Mouse (Mus musculus) hindbrain, embryonic 11.5 days (tissue): ENCODE results near the gene Prkd2. TPM values are rescaled to one million over a fixed set of nuclear protein-coding genes. Genes with fewer than 3 reads are reported as not detected.

ENCODE experiments used
- ATAC-seq: fragments of 200-750 bp; cut with Nextera tagmentation; 2 replicates; pipeline ENCODE4 v1.8.0; 2017; ENCODE audit warnings: mild to moderate bottlenecking, moderate TSS enrichment, moderate library complexity; ENCODE audit not compliant: low FRiP score
- DNase-seq: peaks from one replicate; pipeline ENCODE4 v3.0.0-alpha.2; 2015; ENCODE audit warnings: low spot score
- H3K27ac ChIP-seq: fragments of 300-500 bp; sonication (generic); 2 replicates; pipeline ENCODE4 v1.5.1; 2014; ENCODE audit warnings: mild to moderate bottlenecking, low read depth, low read length
- H3K27me3 ChIP-seq: fragments of 300-500 bp; sonication (generic); 2 replicates; pipeline ENCODE4 v1.6.1; 2014; ENCODE audit warnings: mild to moderate bottlenecking, low read length, moderate library complexity, mixed read lengths; ENCODE audit not compliant: control insufficient read depth, insufficient read depth
- H3K36me3 ChIP-seq: fragments of 300-500 bp; sonication (generic); 2 replicates; pipeline ENCODE4 v1.6.1; 2014; ENCODE audit warnings: mild to moderate bottlenecking, low read length, moderate library complexity, mixed read lengths; ENCODE audit not compliant: control insufficient read depth, insufficient read depth
- H3K4me1 ChIP-seq: fragments of 300-500 bp; sonication (generic); replicated peaks from 2 replicates; pipeline ENCODE4 v1.6.1; 2014; ENCODE audit warnings: low read length, mixed read lengths; ENCODE audit not compliant: control insufficient read depth, insufficient read depth
- H3K4me2 ChIP-seq: fragments of 300-500 bp; sonication (generic); replicated peaks from 2 replicates; pipeline ENCODE4 v1.6.1; 2014; ENCODE audit warnings: mild to moderate bottlenecking, low read depth, low read length
- H3K4me3 ChIP-seq: fragments of 300-500 bp; sonication (generic); 2 replicates; pipeline ENCODE4 v1.5.1; 2014; ENCODE audit warnings: low read depth, low read length
- H3K9ac ChIP-seq: fragments of 300-500 bp; sonication (generic); 2 replicates; pipeline ENCODE4 v1.6.1; 2014; ENCODE audit warnings: low read depth, low read length
- H3K9me3 ChIP-seq: fragments of 300-500 bp; sonication (generic); 2 replicates; pipeline ENCODE4 v1.6.1; 2016; ENCODE audit warnings: low read length; ENCODE audit not compliant: control insufficient read depth
- WGBS: fragments of 180-500 bp; shearing (Covaris S2); extraction: QIAGEN DNeasy Blood & Tissue Kit; methylation state at CpG from one replicate; pipeline ENCODE4 v1.1.7; 2014; 5-methylcytosine and 5-hydroxymethylcytosine counted together
- polyA plus RNA-seq: library from polyadenylated mRNA; unstranded; fragments of >200 nt; fragmentation: Nextera tagmentation; extraction: Ambion mirVana; gene quantifications from 2 replicates; pipeline ENCODE4 v1.2.1, GENCODE M21; 2014

The Prkd2 gene
- polyA plus RNA-seq, 1 experiment from 2014 or later = 8.8 TPM

DNA sequence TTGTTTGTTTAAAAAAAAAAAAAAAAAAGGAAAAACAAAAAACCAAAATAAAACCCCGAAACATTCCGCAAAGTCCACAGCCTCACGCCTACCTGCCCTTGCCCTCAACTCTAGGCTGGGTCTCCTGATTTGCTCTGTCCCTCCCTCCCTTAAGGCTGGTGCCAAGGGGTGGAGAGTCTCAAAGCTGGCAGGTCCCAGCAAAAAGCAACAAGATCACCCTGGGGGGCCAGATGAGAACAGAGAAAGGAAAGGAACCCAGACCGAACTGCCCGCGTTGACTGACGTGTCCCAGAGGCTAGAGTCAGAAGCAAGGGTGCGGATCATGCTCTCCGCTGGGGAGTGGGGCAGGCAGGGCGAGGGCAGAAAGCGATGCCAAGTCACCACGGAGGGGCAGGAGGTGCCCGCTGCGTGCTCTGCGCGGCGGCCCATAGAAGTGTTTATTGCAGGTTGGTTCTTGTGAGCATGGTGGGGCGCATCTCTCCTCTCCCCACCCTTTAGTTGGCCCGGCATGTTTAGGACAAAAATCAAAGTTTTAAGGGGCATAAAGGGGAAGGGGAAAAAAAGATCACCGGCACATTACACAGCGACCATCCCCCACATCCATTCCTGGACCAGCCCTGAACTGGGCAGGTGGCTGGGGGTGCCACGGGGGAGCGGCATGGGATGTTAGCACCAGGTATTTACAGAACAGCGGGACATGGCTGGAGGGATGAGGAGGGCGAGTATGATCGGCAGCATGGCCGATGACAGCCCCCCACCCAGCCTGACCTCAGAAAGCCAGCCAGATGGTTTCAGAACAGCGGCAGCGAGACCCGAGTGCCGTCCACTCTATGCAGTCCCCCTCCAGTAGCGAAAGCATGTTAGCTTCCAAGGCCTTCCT, 73.0 kb downstream of the Prkd2 start:
- no peak overlapping the region for H3K4me2 ChIP-seq
- no peak for ATAC-seq
- no peak for DNase-seq
- H3K27me3 ChIP-seq = no peaks in the 10 kb centered on the region
- no peak overlapping the region for H3K4me3 ChIP-seq
- H3K9me3 ChIP-seq = no peaks in the 10 kb centered on the region
- H3K9ac ChIP-seq = no peak overlapping the region
- WGBS = 88% methylated on average over 32 of the region's 32 CpGs
- H3K27ac ChIP-seq = no peak overlapping the region
- peaks cover 13% of the 10 kb centered on the region for H3K4me1 ChIP-seq
- peaks cover 11% of the 10 kb centered on the region for H3K36me3 ChIP-seq

DNA sequence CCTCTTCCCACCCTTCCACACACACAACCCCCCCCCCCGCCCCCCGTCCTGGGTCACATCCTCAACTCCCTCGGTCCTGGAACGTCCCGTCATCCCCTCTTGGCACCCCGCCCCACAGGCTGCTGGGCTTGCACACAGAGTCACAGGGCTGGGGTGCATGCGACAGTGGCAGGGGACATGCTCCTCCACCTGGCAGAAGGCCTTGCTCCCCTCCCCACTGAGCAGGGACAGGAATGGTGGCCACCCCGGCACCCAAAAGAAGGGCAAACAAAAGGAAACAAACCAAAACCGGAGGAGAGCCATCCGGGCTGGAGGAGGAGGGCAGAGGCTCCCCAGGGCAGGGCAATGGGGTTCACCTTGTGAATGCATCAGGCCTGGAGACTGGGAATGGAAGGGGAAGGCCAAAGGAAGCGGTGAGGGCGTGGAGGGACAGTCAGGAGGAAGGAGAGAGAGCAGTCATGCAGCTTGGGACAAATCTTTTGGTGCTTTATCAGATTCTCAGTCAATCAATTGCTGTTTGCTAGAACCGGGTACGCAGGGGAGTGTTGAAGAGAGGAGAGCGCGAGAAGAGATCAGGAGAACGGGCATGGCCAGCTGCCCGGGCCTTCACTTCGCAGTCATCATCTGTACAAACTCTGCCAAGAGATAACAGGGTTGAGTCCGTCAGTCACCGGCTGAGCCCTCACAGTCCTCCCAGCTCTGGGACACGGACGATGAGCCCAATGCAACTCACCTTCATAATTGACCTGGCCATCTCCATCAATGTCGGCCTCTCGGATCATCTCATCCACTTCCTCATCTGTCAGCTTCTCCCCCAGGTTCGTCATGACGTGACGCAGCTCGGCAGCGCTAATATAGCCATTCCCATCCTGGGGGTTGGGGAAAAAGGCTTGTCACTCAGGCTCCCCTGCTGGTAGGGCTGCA, 73.9 kb downstream of the Prkd2 start:
- Histone ChIP-seq H3K27ac (no peak overlapping the region), H3K9me3 (no peaks in the 10 kb centered on the region), H3K9ac (no peak overlapping the region), H3K4me3 (no peak overlapping the region), H3K4me2 (no peak overlapping the region), H3K4me1 (peaks cover 20% of the 10 kb centered on the region), H3K36me3 (peaks cover 11% of the 10 kb centered on the region), H3K27me3 (no peaks in the 10 kb centered on the region)
- WGBS = 83% methylated on average over 30 of the region's 30 CpGs
- no peak for ATAC-seq
- DNase-seq = no peak

DNA sequence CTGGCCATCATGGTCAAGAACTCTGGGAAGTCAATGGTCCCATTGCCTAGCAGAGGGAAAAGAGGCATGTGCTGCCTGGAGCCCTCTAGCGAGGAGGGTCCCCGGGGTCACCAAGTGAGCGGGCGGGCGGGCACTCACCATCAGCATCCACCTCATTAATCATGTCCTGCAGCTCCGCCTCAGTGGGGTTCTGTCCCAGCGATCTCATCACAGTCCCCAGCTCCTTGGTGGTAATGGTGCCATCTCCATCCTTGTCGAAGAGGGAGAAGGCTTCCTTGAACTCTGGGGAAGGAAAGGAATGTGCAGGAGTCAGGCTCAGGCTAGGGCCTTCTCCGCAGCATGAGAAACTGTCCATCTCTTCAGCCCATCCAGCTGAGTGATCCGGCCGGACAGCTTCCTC, 74.7 kb downstream of the Prkd2 start:
- Histone ChIP-seq H3K27me3 (no peaks in the 10 kb centered on the region), H3K9ac (no peak overlapping the region), H3K4me3 (no peak overlapping the region), H3K4me1 (peaks cover 27% of the 10 kb centered on the region), H3K4me2 (no peak overlapping the region), H3K9me3 (no peaks in the 10 kb centered on the region), H3K27ac (no peak overlapping the region), H3K36me3 (peaks cover 11% of the 10 kb centered on the region)
- WGBS = 65% methylated on average over 11 of the region's 11 CpGs
- DNase-seq (no peak), ATAC-seq (no peak)

DNA sequence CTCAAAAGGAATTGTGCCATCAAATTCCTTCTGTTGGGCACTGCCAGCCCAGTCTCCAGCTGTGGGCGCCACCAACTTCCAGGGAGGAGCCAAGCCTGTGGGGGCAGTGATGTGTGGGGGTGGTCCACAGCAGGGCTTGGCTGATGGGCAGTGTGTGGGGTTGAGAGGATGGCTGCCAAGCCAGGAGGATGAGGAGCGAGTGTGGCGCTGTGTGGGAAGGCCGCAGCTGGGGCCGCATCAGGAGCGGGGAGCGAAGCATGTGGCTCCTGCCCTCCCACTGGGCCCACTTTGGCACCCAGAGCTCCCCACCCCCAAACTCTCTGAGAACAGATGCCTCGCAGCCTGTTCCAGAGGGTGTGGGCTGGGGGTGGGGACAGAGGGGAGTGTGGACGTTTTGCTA, 75.3 kb downstream of the Prkd2 start:
- ATAC-seq (no peak), DNase-seq (no peak)
- H3K9ac ChIP-seq = no peak overlapping the region
- no peaks in the 10 kb centered on the region for H3K9me3 ChIP-seq
- no peak overlapping the region for H3K4me3 ChIP-seq
- 88% methylated on average over 9 of the region's 9 CpGs for WGBS
- no peak overlapping the region for H3K4me2 ChIP-seq
- peaks cover 30% of the 10 kb centered on the region for H3K4me1 ChIP-seq
- no peak overlapping the region for H3K27ac ChIP-seq
- H3K27me3 ChIP-seq = no peaks in the 10 kb centered on the region
- peaks cover 11% of the 10 kb centered on the region for H3K36me3 ChIP-seq

DNA sequence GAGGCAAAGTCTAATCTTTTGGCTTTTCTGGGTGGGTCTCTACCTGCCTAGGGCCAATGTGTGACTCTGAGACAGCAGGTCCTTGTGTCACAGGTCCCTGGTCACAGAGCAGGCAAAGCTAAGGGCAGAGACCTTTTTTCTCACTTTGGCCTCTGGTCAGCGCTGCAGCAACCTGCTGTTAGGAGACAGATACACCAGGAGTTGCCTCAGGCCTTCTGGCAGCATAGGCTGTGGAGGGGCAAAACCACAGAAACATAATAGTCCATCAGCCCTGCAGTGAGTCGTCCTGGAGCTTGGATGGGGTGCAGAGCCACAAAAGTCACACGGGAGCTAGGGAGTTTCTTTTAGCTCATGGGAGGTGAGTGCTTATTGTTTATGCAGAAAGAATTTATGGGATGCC, 76.0 kb downstream of the Prkd2 start:
- no peak for DNase-seq
- Histone ChIP-seq H3K4me2 (no peak overlapping the region), H3K27ac (no peak overlapping the region), H3K9ac (no peak overlapping the region), H3K9me3 (no peaks in the 10 kb centered on the region), H3K27me3 (no peaks in the 10 kb centered on the region), H3K4me1 (peaks cover 30% of the 10 kb centered on the region), H3K4me3 (no peak overlapping the region), H3K36me3 (peaks cover 11% of the 10 kb centered on the region)
- ATAC-seq = no peak
- 95% methylated on average over 3 of the region's 3 CpGs for whole genome bisulfite sequencing

DNA sequence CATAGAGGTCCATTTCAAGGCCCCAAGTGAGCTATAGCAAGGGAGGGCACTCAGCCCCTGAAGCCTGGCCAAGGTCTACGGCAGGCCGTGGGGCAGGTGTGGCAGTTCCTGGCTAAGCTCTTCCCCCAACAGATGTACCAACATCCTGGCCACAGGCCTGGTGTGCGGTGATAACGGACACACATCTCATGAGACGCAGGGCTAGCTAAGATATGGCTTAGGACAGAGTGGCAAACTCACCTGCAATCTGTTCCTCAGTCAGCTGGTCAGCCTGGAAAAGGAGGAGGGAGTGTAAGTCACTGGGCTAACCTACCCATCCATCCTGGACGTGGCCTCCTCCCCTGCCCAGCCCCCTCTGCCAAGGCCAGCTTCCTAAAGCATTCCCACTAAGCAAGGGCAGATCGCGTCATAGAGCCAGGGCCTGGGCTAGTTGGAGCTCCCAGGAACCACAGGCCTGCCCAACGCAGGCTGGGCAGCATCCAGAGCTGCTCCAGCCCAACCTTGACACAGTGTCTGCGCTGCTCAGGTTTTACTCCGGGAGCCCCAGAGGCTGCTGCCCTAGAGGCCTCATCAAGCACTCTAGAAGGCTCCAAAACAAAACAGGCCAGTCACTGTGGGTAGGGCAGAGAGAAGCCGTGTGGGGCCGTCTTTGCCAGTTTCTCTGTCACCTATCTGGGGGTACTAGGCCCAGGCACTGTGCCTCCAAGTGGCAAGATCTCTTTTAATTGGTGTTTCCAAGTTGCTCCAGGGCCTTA, 76.9 kb downstream of the Prkd2 start:
- DNase-seq (no peak), ATAC-seq (no peak)
- Histone ChIP-seq H3K4me1 (peaks cover 30% of the 10 kb centered on the region), H3K4me2 (peak overlapping the region; percentile 5; the same call in 1 of the 2 replicates), H3K27ac (no peak overlapping the region), H3K27me3 (no peaks in the 10 kb centered on the region), H3K9me3 (no peaks in the 10 kb centered on the region), H3K4me3 (peak overlapping the region; percentile 14; the same call in 1 of the 2 replicates), H3K36me3 (peaks cover 11% of the 10 kb centered on the region), H3K9ac (no peak overlapping the region)
- WGBS = 90% methylated on average over 13 of the region's 13 CpGs

Other genes with a start within 250 kb of the Prkd2 start
- 31.8 and 37.6 TPM in 2 replicates for gene Arhgap35, start 227.9 kb upstream of the Prkd2 start, polyA plus RNA-seq
- not detected in 2 replicates for gene Ceacam15, start 167.2 kb upstream of the Prkd2 start, polyA plus RNA-seq
- gene Ceacam9, start 121.0 kb upstream of the Prkd2 start, polyA plus RNA-seq = not detected in 2 replicates
- 298 and 307 TPM in 2 replicates for gene Ap2s1, start 104.5 kb upstream of the Prkd2 start, polyA plus RNA-seq
- 15.0 and 15.1 TPM in 2 replicates for gene Slc1a5, start 61.6 kb upstream of the Prkd2 start, polyA plus RNA-seq
- 112 and 130 TPM in 2 replicates for gene Strn4, start 27.0 kb upstream of the Prkd2 start, polyA plus RNA-seq
- gene Fkrp, start 26.2 kb upstream of the Prkd2 start, polyA plus RNA-seq = 21.9 and 22.7 TPM in 2 replicates
- 7.6 and 8.0 TPM in 2 replicates for gene Dact3, start 32.4 kb downstream of the Prkd2 start, polyA plus RNA-seq
- gene Gng8, start 48.9 kb downstream of the Prkd2 start, polyA plus RNA-seq = 9.0 and 11.0 TPM in 2 replicates
- gene Ptgir, start 63.6 kb downstream of the Prkd2 start, polyA plus RNA-seq = 0.56 and 0.81 TPM in 2 replicates
- 322 and 337 TPM in 2 replicates for gene Calm3, start 81.2 kb downstream of the Prkd2 start, polyA plus RNA-seq
- 7.8 and 11.0 TPM in 2 replicates for gene Pnmal2, start 101.8 kb downstream of the Prkd2 start, polyA plus RNA-seq
- 17.6 and 19.5 TPM in 2 replicates for gene Pnmal1, start 116.8 kb downstream of the Prkd2 start, polyA plus RNA-seq
- 1.5 and 1.7 TPM in 2 replicates for gene Gm42372, start 140.2 kb downstream of the Prkd2 start, polyA plus RNA-seq
- gene Ccdc8, start 149.8 kb downstream of the Prkd2 start, polyA plus RNA-seq = 6.2 and 11.0 TPM in 2 replicates
- 96.9 and 97.3 TPM in 2 replicates for gene Ppp5c, start 185.0 kb downstream of the Prkd2 start, polyA plus RNA-seq
- gene Hif3a, start 219.5 kb downstream of the Prkd2 start, polyA plus RNA-seq = 4.8 and 4.9 TPM in 2 replicates
- gene Psg16, start 231.1 kb downstream of the Prkd2 start, polyA plus RNA-seq = 0.05 and 0.10 TPM in 2 replicates